Mouse (Mus musculus) kidney, postnatal 10 days (tissue): ENCODE measurements around the gene Zfp365.

Experiments
- DNase-seq: peaks from one replicate; pipeline ENCODE4 v3.0.0; 2021; ENCODE audit warnings: mixed read lengths

Gene Zfp365

DNA sequence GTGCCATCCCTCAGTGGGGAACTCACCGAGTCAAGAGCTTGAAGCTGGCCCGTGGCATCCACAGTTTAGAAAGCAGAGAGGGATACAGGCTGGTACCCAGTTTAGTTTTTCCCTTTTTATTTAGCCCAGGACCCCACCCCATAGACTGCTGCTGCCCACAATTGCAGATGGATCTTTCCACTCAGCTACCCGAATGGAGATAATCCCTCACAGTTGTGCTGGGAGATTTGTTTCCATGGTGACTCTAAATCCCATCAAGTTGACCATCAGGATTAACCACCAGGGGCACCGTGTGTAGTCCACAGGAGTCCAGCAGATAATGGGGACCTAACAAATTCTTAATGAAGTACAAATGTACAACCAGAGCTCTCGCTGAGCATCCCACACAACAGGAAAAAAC is 11.3 kb downstream of the Zfp365 start:
- DNase-seq, result no peak

GRCm38 (mm10) chr10:67898949-67899675 is 13.3 kb downstream of the Zfp365 start:
- no peak for DNase-seq

DNA sequence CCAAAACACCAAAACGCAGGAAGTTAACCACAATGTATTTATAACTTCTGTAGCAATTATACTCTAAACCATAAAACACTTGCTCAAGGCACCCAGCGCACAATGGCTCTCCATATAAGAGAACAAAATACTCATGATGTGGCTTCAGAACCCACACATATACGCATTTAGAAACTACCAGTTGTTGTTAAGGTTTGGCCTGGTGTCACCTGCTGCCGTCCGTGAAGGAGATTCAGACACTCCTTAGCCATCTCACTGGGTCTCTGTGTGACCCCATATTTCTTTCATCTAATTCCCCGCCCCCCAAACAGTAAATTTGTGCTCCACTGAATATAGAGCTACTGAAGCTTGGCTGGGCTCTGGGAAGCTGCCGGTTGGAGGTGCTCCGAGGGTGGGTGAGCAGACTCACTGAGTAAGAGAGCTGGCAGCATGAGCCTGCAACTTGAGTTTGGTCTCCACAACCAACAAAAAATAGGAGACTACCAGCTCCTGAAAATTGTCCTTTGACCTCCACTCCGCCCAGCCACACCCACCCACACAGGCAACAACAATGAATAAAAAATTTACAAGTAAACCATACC is 14.0 kb downstream of the Zfp365 start:
- no peak for DNase-seq

- no peak for DNase-seq
These were observed 15.2 kb downstream of the Zfp365 start for GRCm38 (mm10) chr10:67897281-67897680.

- no peak for DNase-seq
These were observed 17.8 kb downstream of the Zfp365 start for GRCm38 (mm10) chr10:67894683-67895082.

DNA sequence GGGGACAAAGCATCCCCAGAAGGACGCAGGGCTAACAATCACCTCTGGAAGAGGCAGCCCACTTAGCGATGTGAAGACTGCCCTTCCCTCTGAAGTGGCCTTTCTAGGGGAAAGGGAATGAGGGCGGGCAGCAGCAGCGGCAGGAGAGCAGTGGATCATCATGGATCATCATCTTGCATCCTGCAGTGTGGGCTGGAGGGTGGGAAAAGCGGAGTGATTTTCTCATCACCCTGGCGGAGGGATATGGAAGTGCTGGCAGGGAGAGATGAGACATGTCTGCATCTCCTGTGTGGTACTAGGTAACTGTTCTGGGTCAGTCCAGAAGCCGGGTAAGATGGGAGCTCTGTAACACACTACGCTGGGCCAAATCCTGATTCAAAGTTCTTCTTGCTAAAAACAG is 18.4 kb downstream of the Zfp365 start:
- DNase-seq, result no peak

DNA sequence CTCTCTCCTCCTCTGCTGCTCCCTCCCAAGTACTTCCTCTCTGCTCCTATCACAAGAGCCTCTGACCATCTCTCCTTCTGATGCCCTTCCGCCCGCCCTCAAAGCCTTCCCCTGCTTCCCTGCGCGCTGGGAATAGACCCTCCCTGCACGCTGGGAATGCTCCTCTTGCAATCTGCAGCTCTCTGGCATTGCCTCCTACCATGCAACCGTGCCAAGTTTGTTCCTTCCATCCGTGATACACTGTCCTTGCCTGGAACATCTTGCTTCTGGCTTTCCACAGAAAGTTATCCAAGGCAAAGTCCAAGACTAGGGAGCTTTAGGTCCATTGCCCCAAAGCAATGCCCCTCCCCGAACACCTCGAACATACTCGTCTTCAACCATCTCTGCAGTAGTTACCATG is 19.2 kb downstream of the Zfp365 start:
- no peak for DNase-seq

DNA sequence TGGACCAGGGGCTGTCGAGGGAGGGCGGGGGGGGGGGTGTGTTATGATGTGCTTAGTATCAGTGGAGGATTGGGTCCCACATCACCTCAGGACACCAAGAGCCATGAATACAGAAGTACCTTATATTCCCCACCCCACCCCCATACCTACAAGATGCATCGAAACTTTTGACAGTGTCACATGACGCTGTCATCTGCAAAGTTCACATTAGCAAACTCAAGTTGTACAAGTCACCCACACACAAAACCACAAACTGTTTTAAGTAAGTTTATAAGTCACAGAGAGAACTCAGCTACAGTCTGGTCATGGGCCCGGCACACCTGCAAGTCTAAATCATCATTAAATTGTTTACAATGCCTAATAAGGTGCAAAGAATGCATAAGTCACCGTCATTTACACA is 21.3 kb downstream of the Zfp365 start:
- DNase-seq, result no peak

- DNase-seq, result no peak
These were observed 24.5 kb downstream of the Zfp365 start for GRCm38 (mm10) chr10:67887971-67888370.

DNA sequence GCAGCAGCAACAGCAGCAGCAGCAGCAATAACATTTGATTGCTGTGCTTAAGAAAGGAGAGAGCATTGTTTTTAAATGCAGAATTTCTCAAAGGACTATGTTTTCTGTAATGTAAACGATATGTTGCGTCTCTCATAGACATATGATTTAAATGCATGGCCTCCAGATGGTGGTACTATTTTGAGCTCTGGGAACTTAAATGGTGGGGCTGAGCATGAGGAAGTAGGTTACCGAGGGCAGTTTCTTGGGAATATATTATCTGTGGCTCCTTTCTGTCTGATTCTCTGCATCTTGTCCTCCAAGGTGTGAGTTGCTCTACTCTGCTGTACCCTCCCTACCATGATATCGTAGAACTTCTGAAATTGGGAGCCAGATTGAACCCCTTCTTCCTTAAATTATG is 31.8 kb downstream of the Zfp365 start:
- DNase-seq, result no peak

GRCm38 (mm10) chr10:67871811-67872210 is 40.7 kb downstream of the Zfp365 start:
- DNase-seq, result peak; percentile 85

- no peak for DNase-seq
These were observed 44.2 kb downstream of the Zfp365 start for GRCm38 (mm10) chr10:67868234-67868633.

DNA sequence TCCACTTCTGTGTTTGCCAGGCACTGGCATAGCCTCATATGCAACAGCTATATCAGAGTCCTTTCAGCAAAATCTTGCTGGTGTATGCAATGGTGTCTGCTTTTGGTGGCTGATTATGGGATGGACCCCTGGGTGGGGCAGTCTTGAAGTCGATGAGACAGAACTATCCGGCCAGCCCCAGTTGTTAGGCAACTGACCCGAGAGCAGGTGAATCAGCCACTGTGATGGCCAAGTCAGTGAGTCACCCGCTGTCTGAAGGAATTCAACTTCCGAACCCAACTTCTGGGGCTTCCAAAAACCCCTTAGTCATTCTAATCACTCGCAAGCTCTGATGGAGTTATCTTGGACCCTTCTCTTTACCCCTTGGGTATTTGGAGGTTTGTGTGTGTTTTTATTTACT is 46.6 kb downstream of the Zfp365 start:
- no peak for DNase-seq

DNA sequence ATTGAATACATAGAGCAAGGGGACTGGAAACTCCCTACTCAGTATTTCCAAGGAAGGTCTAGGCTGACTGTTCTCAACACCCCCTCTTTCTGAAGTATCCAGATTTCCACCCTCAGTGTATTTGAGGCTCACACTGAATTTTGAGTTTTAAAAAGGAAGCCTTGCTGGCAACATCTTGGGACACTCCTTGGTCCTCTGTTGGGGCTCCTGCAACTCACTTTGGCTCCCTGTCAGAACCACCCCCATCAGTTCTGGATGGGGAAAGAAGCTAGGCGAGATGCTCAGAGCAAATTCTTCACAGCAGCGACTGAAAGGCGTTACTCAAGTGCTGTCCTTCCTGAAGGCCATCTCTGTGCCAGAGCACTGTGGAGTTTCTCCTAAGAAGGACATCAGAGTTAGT is 47.4 kb downstream of the Zfp365 start:
- no peak for DNase-seq

- peak; percentile 33 for DNase-seq
These were observed 50.1 kb downstream of the Zfp365 start for GRCm38 (mm10) chr10:67862331-67862730.

- peak; percentile 88 for DNase-seq
These were observed 53.6 kb downstream of the Zfp365 start for GRCm38 (mm10) chr10:67858878-67859277.

- no peak for DNase-seq
These were observed 54.9 kb downstream of the Zfp365 start for GRCm38 (mm10) chr10:67857561-67857906.

GRCm38 (mm10) chr10:67856791-67857560 is 55.5 kb downstream of the Zfp365 start:
- no peak for DNase-seq

DNA sequence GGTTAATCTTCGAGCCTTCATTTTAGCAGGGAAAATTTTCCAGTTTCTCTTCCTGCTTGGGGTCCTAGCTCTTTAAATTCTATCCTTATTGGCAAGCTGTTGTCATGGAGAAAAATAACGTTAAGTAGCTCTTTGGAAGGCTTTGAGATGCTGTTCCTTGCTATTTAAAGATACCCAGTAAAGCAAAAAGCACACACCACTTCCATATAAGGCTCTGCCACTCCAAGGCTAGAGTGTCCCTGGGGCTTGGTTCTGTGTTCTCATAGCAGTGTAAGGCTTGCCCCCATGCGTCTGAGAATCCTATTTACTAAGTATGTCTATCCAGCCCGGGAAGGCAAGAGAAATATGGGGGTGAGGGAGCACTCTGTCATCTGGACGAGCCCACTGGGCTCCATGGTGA is 56.7 kb downstream of the Zfp365 start:
- DNase-seq, result no peak

DNA sequence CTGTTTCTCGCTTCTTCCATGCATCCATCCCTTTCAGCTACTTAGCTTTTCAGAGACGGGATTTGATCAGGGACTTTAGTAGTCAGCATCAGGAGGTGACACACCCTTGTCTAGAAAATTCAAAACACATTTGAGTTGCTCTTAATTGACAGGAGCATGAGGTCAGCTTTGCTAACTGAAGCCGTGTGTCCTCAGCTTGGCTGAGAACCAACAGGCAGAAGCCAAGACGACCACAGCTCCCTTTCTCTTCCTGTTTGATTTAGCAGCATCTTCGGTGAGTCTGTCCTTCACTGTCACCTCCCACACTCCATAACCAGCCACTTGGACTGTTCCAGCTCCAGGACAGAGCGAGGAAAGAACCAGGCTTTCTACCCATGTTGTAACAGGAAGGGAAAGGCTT is 60.1 kb downstream of the Zfp365 start:
- no peak for DNase-seq

DNA sequence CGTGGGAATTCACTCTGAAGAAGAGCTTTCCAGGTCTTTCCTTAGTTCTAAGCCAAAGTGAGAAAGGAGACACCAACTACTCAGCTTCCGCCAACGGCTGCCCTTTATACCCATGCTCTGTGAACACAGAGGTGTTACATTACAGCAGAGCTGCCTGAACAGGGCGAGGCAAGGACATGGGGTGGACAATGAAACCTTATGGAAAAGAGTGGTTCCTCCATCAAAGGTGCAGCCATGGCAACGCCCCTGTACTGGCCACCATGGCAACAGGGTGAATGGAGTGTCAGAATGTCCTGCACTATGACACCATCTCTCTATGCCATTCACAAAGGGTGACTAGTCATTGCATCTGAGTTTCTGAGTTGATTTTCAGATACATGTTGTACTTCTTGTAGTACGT is 61.4 kb downstream of the Zfp365 start:
- DNase-seq, result no peak

GRCm38 (mm10) chr10:67846016-67846650 is 66.3 kb downstream of the Zfp365 start:
- DNase-seq, result no peak

- no peak for DNase-seq
These were observed 70.9 kb downstream of the Zfp365 start for GRCm38 (mm10) chr10:67841596-67841995.

DNA sequence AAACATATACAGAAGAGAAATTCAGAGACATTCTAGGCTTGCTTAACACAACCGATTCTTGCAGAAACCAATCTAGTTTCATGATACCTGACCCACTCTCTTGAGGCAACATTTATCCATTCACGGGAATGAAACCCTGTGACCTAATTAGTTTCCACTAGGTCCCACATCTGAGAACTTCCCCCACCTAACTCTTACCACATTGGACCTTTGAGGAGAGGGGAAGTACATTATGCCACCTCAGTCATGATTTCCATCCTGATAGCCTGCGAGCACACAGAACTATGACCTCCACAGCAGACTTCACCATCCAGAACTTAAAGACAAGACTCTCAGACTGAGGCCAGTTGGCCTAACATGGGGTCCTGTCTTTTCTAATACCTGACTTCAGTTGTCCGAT is 71.7 kb downstream of the Zfp365 start:
- no peak for DNase-seq
